Mouse (Mus musculus) cerebral cortex, adult 2 months (tissue): ENCODE data around the gene Iscu.

Experiments used
- WGBS: fragments of 180-500 bp; shearing (Covaris S2); methylation state at CpG from one replicate; pipeline ENCODE4 v1.1.7; 2018; 5-methylcytosine and 5-hydroxymethylcytosine counted together

Gene Iscu

DNA sequence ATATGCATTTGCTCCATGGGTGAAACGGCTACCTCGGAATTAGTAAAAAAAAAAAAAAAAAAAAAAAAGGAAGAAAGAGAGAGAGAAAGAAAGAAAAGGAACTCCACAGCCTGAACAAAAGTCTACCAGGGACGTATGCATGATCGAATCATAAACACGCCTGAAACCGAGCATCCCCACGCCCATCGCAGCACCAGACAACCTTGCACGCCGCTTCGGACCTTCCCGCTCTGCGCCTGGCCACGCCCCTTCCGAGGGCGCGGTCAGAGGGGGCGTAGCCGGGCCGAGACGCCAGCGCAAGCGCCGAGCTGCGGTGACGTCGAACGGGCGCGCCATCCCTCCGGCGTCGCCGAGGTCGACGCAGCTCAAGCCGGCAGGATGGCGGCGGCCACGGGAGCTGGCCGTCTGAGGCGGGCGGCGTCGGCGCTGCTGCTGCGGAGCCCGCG lies at the start of gene Iscu, which contains the start of gene Sart3:
Iscu (plus strand) TSS at position 299 of the 446 bp plus-strand sequence.
Sart3 (minus strand) TSS at position 61 of the 446 bp plus-strand sequence.
- WGBS, result under 1% methylated on average over 49 of the region's 49 CpGs

DNA sequence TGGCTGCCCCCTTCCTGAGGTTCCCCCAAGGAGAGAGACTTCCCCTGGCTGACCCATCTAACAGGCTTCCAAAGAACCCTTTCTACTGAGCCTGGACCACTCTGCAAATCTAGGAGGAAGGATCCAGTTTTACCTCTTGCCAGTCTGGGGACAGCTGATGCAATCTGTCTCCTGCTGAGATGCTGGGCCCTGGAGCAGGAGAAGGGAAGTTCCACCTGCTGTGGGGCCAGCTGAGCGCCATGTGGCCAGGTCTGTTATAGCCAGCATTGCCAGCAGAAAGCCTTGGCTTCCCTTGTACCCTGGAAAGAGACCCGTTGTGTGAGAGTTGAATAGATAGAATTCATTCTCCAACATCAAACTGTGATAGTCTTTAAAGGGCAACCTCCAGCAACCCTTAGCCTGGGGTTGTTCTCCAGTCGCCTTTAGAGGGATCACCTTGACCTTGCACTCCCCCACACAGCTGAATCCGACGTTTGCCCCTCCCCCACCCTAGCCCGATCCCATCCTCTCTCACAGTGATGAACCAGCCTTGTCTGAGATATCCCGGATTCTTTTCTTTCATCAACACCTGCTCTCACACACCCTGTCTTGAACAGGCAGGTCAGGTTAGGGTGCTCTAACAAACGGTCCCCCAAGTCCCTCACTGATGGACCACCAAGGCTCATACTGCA lies 48.8 kb upstream of the Iscu start:
- WGBS, result 37% methylated on average over 8 of the region's 8 CpGs

DNA sequence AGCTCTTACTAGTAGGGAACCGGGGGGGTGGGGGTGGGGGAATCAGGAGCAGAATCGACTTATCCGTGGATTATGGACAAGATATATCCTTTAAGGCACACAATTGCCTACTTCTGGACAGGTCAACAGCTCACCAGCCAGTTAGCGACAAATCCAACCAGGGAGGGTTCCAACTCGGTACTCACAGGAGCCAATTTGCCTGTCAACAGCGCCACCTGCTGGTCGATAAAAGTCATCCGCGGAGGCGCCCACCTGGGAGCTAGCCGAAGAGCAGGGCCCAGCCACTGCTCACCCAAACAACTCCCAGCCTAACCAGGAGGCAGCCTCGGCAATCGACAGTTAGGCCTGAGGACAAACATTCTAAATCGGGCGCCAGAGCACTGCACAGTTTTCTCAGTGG lies 48.1 kb upstream of the Iscu start, which contains the start of gene 1700069L16Rik:
1700069L16Rik (minus strand) TSS at position 327 of the 400 bp plus-strand sequence.
- 5% methylated on average over 15 of the region's 15 CpGs for WGBS

DNA sequence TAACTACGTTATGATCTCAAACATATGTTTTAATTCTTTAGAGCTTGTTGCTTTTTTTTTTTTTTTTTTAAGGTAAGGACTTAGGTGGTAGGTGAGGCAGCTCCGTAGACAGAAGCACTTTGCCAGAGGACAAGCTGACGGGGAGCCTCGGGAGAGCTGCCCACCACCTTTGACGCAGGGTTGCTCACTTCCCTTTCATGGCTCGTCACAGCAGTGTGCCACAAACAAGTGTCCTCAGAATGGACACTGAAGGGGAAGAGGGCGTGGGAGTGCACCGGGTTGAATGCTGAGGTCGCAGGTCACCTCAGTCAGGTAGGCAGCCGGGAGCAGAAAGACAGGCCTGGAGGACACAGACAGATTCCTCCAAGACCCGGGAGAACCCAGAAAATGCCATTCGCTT lies 47.1 kb upstream of the Iscu start:
- WGBS, result 71% methylated on average over 12 of the region's 12 CpGs

DNA sequence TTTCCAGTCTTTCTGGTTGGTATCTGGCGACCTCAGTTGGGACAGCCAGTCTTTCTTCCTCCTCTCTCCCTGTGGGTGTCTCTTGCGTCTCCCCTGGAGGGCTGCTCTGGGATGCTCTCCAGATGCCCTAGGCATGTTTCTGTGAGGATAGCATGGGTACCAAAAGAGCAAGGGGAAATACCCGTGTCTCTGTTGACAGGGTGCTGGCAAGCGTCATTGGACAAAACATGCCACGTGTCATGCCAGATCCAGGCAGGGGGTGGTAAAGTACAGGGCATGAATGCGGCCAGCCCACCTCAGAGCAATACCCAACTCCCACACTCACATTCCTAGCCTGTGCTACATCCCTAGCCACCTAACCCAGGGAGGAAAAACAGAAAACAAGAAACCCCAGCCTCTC lies 45.9 kb upstream of the Iscu start:
- 67% methylated on average over 6 of the region's 6 CpGs for WGBS

DNA sequence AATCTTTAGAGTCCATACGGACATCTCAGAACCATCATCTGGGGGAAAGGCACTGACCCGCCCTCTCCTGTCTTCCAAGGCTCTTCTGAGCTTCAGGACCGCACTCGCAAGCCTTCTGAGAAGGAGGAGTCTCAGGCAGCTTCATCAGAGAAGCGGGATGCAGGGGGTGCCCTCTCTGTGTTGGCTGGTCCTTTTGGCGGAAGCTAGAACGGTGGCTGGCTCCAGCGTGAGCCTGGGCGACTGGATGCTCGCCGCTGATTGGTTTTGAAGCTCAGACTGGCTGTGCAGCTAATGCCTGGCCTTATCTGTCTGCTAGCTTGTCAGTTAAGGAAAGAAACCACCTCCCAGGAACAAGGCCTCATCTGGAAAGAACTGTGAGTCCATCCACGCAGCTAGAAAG lies 45.3 kb upstream of the Iscu start:
- 73% methylated on average over 12 of the region's 12 CpGs for WGBS

DNA sequence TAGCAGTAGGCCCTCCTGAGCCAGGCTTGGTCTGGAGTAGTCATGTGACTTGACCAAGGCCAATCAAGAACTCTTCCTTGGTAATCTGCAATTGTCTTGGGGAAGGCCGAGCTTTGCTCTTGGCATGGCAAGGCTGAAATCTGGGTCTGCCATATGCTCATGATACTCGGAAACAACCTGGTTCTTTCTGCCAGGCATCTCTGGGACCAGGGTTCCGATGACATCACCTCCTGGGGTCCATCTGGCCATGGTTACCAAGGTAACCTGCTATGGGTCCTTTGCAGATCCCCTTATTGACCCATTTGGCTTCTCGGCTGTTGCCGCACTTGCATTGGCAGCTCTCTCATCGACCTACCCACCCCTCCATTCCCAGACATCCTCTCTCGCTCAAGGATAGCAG lies 44.5 kb upstream of the Iscu start:
- WGBS, result 75% methylated on average over 7 of the region's 7 CpGs

DNA sequence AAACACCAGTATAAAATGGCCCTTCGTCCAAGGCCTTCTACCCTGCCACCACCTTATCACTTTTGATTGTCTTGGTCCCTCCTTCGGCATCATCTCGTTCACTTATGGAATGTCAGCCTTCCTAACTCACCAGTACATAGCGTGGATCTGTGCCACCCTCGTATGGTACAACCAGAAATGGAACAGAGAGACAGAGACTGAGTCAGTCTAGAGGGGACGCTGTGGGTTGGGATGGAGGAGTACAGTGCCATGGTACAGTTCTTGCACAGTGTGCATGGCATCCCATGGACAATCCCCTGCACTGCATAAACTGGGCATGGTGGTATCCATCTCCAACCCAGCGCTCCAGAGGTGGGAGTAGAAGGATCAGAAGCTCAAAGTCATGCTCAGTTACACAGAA lies 43.9 kb upstream of the Iscu start:
- WGBS, result 82% methylated on average over 7 of the region's 7 CpGs

DNA sequence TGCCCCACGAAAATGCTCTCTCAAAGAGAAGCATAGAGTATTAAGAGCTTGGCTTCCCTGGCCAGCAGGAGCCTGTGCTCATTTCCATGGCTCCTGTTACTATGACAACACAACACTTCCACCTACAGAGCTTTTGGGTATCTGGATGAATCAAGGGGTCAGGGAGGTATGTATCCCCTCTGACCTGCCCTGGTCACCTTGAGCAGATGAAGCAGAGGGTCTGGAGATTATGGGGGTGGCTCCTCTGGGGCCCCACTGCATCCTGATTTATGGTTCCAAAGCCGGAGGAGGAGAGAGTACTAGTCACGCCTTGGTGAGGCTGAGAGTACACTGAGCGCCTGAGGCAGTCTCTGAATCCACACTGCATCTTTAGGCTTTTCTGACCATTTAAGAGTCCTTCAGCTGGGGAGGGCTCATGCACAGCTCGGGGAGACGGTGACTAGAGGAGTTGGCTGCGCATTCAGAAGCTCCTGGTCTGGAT lies 41.9 kb upstream of the Iscu start:
- WGBS, result 45% methylated on average over 7 of the region's 7 CpGs

DNA sequence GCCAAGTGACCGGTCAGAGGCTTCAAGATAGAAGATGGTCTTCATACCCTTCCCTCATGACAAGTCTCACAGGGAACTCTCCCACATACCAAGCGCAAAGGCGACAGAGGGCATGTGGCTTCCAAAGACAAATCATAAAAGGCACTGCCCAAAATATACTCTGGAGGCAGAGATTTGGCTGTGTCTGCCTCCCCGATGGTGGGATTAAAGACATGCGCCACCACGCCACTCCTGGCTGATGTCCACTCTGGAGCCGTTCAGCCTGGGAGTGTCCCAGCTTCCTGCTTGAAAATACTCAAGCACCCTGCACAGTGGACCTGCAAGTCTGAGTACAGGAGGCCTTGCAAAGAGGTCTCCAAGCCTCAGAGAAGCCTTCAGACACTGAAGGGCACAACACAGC lies 41.4 kb upstream of the Iscu start:
- 53% methylated on average over 7 of the region's 7 CpGs for WGBS

DNA sequence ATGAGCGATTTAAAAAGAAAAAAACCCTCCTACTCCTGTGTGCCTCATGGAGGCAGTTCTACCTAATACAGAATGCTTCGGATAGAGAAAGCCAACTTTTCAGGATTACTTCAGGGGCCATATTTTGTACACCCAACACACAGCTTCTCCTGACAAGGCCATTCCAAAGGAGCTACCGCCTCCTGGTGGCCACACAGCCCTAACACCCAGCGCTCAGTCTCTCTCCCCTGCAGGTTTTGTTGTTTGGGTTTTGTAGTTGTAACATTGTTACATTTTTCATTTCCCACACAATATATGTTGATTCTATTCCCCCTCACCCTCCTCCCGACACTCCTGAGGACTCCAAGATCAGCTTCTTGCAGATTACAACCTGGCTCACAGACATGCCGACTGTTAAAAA lies 40.4 kb upstream of the Iscu start:
- WGBS, result 25% methylated on average over 6 of the region's 6 CpGs

DNA sequence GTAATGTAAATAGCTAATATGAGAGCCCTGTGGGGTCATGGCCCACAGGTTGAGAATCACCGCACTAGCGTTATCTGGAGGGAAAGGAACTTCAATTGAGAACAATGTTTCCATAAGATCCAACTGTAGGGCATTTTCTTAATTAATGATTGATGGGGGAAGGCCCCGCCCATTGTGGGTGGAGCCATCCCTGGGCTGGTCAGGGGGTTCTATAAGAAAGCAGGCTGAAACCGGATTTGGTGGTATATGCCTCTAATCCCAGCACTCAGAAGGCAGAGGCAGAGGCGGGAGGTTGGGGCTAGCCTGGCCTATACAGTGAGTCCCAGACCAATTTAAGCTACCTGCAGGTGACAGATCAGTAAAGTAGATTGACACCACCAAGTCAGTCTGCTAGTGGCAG lies 38.2 kb upstream of the Iscu start:
- 71% methylated on average over 5 of the region's 5 CpGs for WGBS

DNA sequence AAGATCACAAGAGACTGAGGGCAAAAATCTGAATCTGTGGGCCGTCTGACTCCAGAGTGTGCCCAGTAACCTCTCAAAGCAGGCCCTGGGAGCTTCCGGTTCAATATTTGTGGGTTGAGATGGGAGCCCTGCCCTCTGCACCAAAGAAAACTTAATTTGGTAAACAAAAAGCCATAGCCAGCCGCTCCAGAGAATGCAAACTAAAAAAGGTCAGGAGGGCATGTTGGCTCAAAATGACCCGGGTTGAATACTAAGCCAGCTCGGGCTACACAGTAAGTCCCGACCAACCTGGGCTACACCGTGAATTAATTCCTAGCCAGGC lies 37.6 kb upstream of the Iscu start:
- WGBS, result 31% methylated on average over 7 of the region's 7 CpGs

DNA sequence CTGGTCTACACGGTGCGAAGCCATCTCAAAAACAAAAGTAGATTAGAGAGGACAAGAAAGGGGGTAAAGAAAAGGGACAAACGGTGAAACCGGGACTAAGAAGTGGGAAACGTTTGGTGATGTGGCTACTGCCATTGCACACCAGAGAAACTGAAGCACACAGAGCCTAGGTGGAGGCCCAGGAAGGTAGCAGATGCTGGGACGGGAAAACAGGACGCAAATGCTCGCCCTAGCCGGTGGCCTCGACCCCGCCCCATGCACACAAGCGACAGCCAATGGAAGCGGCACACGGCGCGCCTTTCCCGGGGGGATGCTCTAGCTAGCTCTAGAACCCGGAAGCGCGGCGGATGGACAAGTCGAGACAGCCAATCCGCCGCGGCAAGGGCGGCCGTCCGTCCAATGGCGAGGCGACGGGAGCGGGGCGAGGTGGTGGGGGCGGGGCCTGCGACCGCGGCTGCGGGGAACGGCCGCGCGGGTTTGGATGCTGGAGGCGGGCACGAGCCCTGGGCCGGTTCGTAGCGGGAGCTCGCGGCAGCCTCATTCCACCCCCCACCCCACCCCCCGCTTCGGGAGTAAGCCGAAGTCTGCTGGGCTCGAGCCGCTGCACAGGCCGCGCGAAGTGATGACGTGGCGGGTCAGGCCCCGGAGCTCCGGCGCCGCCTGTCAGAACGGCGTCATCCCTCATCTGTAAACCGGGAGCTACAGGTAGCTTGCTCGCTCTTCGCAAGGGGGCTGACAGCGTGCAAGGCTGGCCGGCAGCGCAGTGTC lies 37.0 kb upstream of the Iscu start, which contains the start of gene Ficd:
Ficd (plus strand) TSS at position 459 of the 768 bp plus-strand sequence.
- under 1% methylated on average over 63 of the region's 71 CpGs for WGBS

DNA sequence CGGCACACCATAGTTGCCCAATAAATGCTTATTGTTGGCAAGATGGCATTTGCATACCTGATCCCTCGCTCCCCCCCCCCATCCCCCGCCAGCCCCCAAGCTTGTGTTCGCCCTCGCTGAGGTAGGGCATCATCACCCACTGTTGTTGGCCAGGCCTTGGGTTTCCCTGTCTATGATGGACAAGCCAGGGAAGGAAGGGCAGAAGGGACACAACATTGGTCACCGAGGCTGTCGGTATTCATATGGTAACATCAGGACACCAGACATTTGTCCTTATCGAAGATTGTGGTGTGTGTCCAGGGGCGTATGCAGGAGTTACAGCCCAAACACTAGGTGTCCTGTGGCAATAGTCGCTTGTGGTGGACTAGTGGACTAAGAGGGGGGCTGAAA lies 36.4 kb upstream of the Iscu start:
- 3% methylated on average over 10 of the region's 10 CpGs for WGBS

DNA sequence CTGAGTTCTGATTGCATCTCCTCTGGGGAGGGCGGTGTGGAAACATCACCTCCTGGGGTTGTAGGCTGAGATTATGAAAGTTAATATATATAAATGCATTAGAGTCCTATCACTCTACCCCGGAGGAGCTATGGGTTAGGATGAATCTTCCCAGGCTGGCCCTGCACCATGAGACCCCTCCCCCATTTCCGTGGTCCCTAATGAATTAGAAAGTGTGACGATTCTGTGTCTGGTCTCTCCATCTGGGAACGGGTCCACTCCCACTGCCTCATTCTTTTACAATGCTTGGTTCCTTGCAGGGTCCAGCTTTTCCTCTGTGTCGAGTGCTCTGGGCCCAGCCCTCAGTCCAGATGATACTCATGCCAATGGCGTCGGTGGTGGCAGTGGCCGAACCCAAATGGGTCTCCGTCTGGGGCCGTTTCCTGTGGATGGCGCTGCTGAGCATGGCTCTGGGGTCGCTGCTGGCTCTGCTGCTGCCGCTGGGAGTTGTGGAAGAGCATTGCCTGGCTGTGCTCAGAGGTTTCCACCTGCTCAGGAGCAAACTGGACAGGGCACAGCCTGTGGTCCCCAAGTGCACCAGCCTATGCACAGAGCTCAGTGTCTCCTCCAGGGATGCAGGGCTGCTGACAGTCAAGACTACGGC lies 35.9 kb upstream of the Iscu start:
- WGBS, result 30% methylated on average over 15 of the region's 15 CpGs

DNA sequence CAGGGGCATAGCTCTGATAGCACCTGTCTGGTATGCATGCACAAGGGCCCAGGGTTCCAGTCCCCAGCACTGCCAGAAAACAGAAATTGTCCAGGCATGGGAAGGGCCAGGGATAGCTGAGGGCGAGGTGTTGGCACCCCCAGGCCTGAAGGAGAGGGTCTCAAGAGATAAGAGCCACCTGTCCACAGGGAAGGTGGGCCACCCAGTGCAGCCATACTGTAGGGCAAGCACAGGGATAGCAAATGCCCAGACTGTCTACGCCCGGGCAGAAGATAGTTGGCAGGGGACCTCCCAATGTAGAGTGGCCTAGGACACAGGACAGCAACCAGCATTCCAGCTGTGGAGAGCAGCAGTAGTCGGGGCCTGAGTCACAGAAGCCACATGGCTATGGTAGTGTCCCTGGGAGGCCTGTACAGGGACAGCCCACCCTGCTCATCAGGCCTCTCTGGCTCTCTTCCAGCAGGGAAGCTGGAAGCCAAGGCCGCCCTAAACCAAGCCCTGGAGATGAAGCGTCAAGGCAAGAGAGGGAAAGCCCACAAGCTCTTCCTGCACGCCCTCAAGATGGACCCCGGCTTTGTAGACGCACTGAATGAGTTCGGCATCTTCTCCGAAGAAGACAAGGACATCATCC lies 34.8 kb upstream of the Iscu start:
- WGBS, result 91% methylated on average over 11 of the region's 11 CpGs

DNA sequence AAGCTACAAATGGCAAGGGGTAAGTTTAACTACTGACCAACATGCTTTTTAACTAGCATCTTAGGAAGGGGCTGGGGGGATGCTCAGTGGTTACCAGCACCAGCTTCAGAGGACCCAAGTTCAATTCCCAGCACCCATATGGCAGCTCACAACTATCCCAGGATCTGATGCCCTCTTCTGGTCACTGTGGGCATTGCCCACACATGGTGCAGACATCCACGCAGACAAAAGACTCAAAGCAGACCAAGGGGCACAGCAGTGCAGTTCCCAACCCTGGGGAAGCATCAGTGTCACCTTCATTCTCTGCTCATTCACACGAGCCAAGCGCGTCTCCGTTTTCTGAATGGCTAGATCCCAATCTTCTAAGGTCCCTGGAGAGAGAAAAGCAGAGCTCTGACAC lies 24.9 kb upstream of the Iscu start:
- WGBS, result 96% methylated on average over 5 of the region's 5 CpGs

DNA sequence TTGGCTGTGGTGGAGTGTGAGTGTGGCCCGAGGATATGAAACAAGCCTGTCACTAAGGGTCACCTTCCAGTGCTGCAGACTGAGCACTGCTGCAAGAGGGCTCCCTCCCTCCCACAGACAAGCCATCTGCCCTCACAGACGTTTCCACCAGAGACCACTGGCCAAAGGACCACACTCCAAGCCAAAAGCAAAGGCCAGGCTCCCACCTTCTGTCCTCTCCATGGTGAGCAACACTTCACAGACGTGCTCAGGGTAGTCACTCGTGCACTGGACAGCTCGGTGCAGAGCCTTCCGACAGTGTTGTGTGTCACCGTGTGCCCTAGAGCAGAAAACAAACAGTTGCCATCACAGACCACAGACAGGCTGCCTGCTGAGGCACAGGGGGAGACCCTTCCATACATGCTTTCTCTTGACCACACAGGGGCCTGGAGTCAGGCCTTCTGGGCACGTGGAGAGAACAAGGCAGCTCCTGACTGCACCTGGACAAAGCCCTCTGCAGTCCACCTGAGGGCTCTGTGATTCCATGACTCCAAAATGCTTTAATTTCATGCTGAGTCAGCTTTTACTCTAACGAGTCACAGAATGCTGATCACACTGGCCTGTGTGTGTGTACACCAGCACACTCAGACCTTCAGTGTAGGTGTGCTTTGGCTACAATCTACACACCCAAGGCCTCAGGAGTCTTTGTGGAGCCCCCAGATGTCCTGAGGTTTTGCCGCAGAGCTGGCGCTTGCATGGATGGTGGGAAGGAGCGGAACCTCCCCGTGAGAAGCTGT lies 23.8 kb upstream of the Iscu start:
- 94% methylated on average over 13 of the region's 13 CpGs for WGBS

DNA sequence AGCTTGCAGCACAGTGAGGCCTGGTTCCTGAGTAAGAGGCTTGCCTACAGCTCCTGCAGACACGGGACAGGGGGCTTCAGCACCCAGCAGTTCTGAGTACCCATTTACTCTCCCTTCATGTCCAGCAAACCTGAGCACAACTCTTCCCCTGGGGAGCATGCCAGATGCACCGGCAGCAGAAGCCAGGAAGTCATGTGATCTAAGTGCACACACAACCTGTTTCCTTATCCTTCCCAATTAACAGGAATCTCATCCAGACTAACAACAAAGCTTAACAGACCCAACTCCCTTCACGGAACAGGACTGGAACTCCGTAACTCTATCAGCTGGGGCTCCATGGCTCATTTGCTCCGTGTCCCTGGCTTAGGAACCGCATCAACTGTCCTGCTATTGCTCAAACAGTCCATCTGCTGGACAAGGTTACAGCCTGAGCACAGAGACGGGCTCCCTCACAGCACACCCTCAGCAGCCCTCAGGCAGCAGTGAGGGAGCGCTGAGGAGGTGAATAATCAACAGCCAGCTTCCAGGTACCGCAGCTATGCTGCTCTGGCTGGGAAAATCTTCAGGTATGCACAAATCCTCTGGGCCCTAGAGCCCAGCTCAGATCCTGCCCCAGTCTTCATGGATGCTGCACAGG lies 20.9 kb upstream of the Iscu start:
- WGBS, result 80% methylated on average over 9 of the region's 9 CpGs
